Mouse (Mus musculus) heart, adult 18-20 months (tissue): ENCODE measurements around the gene Msh3. TPM values are rescaled to one million over a fixed set of nuclear protein-coding genes. Genes with fewer than 3 reads are reported as not detected.
"Not testable (repeated sequence)": the region's sequence is repeated elsewhere in the genome, so short reads cannot be mapped to it uniquely, and the experiment has no call there.

ENCODE experiments used
- DNase-seq, 2 experiments: peaks; one replicate each; pipeline ENCODE4 v3.0.0; 2021 to 2022; ENCODE audit warnings: mixed read lengths in 1 of 2
- long read RNA-seq, 2 experiments: library from polyadenylated mRNA; stranded (forward); transcript quantifications; one replicate each; pipeline ENCODE4 v2.0.0; 2021
- total RNA-seq, 2 experiments: library from RNA; stranded (reverse); gene quantifications; 2 replicates each; pipeline ENCODE4 v1.2.3; 2021

The Msh3 gene
- total RNA-seq, result 10 to 100 TPM in 1 of 2 experiments, 1 to 10 TPM in 1; 8.6 to 10.5 TPM
- long read RNA-seq, experiment 1, partial matches to known transcripts, result 2 of 5 reads
- long read RNA-seq, experiment 1, other reads (novel, unspliced or antisense), result 3 of 5 reads
- long read RNA-seq, experiment 2, partial matches to known transcripts, result 0 of 5 reads
- long read RNA-seq, experiment 2, other reads (novel, unspliced or antisense), result 5 of 5 reads

- peak; percentile 97 for DNase-seq
Measured at GRCm38 (mm10) chr13:92354456-92355271, at the start of gene Msh3, which contains the start of gene Dhfr. Gene Msh3 (minus strand): TSS chr13:92355003. Gene Dhfr (plus strand): TSS chr13:92354726.

GRCm38 (mm10) chr13:92403496-92403895, 48.7 kb upstream of the Msh3 start:
- no peak for DNase-seq

GRCm38 (mm10) chr13:92402063-92402462, 47.3 kb upstream of the Msh3 start:
- no peak for DNase-seq

GRCm38 (mm10) chr13:92398491-92399384, 43.9 kb upstream of the Msh3 start:
- DNase-seq, result no peak

GRCm38 (mm10) chr13:92393047-92393661, 38.4 kb upstream of the Msh3 start:
- no peak for DNase-seq

- no peak for DNase-seq
Measured at GRCm38 (mm10) chr13:92387367-92387766, 32.6 kb upstream of the Msh3 start.

GRCm38 (mm10) chr13:92371466-92371865, 16.7 kb upstream of the Msh3 start:
- not testable (repeated sequence) for DNase-seq

- DNase-seq, result no peak
Measured at GRCm38 (mm10) chr13:92370811-92371210, 16.0 kb upstream of the Msh3 start.

GRCm38 (mm10) chr13:92365312-92365711, 10.5 kb upstream of the Msh3 start:
- no peak for DNase-seq

- DNase-seq, result no peak
Measured at GRCm38 (mm10) chr13:92361609-92362008, 6.8 kb upstream of the Msh3 start.

GRCm38 (mm10) chr13:92357644-92358043, 2.8 kb upstream of the Msh3 start:
- DNase-seq, result no peak

GRCm38 (mm10) chr13:92356376-92356775, 1.6 kb upstream of the Msh3 start:
- no peak for DNase-seq

- DNase-seq, result no peak
Measured at GRCm38 (mm10) chr13:92355272-92355643, 455 bp upstream of the Msh3 start.

GRCm38 (mm10) chr13:92353956-92354355, 847 bp downstream of the Msh3 start:
- no peak for DNase-seq

GRCm38 (mm10) chr13:92351100-92351499, 3.7 kb downstream of the Msh3 start:
- DNase-seq, result no peak

GRCm38 (mm10) chr13:92346338-92346737, 8.5 kb downstream of the Msh3 start:
- no peak for DNase-seq

GRCm38 (mm10) chr13:92344033-92344432, 10.8 kb downstream of the Msh3 start:
- no peak for DNase-seq

GRCm38 (mm10) chr13:92339787-92340186, 15.0 kb downstream of the Msh3 start:
- no peak for DNase-seq

GRCm38 (mm10) chr13:92337773-92338462, 16.9 kb downstream of the Msh3 start:
- no peak for DNase-seq

GRCm38 (mm10) chr13:92336857-92337256, 17.9 kb downstream of the Msh3 start:
- DNase-seq, result no peak

GRCm38 (mm10) chr13:92332103-92332879, 22.5 kb downstream of the Msh3 start:
- DNase-seq, result no peak
